Mouse (Mus musculus) heart, adult 11 months (tissue): ENCODE measurements around the gene Stub1.

Experiments used
- DNase-seq: peaks from one replicate; pipeline ENCODE4 v3.0.0; 2022

Gene Stub1

DNA sequence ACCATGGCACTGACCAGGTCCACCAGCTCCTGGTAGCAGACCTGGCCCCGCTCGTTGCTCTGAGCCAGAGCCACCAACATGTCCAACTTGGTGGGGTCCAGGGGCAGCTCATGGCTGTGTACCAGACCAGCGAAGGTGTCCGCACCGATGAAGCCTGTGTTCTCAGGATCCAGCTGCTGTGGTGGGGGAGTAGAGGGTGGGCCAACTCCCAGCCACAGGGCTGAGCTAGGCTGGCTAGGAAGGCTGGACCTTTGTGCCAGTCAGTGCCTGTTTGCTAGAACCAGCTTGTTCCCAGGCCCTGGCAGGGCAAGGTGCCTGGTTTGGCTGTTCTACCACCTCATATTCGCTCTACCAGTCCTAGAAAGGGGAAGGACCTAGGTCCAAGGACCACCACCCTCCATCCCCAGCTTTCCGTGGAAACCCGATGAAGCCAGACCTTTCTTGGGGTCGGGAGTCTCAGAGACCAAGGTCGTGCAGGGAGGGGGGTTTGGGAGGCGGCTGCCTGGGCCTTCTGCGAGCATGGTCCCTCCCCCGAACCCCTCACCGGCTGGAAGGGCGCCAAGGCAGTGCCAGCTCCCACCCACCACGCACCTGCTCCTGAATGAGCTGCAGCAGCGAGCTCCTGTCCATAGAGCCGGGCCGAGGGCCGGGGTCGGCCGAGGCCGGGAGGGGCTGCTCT, 3.3 kb upstream of the Stub1 start:
- DNase-seq, result peak; percentile 95

DNA sequence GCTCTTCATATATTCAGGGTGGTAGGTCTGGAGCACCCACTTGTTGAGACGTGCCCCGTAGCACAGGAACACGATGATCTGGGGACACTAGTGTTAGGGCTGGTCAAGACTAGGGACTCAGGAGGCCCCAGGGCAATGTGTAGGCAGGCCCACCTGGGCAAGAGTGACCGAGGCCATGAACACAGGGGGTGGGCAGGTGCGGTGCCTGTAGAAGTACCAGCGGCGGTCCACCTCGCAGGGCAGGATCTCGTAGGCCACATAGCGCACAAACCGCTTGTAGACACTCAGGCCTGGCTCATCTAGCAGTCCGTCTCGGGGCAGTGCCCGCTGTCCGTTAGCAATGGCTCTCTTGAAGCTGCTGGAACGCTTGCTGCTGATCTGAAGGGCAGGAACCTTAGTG, 2.6 kb upstream of the Stub1 start:
- DNase-seq, result peak; percentile 96

DNA sequence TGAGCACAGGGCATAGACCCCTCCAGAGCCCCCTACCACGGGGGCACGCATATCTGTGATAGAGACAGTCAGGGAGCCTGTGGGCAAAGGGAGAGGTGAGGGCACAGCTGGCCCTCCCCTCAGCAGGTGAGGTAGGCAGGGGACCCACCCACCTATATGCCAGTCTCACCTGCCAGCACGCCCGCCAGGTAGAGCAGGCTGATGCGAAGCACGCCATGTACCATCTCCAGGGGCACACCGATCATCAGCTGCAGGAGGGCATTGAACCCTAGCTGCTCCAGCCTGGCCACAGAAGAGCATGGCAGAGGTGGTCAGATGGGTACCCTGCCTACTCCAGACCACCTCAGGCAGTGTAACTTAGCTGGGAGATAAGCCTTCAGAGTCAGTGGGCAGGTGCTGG, 2.1 kb upstream of the Stub1 start:
- DNase-seq, result peak; percentile 96

DNA sequence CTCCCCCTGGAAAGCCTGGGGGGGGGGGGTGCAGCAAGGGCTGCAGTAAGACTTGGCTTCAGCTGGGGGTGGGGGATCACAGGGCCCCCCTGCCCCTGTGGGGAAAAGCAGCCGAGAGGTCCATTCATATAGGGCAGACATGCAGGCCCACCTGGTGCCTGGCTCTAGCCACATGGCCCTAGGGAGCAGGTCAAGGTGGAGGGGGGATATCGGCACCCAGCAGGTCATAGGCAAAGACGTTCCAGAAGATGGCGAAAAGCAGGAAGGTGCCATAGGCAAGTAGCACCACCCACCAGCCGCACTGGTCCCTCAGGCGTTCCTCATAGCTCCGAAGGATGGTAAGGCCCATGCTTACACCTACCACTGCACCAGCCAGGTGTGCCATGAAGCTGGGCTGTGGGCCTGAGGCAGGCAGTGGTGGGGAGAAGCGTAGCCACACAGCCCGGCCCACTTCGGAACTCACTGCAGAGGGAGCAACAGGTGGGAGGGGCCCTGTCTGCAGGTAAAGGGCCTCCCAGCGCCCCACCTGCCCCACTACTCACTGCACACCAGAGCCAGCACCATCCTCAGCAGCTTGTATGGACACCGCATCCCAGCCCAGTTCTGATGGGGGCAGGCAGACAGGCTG, 1.5 kb upstream of the Stub1 start:
- DNase-seq, result peak; percentile 97

GRCm38 (mm10) chr17:25833961-25834594, 874 bp upstream of the Stub1 start:
- peak; percentile 96 for DNase-seq

- DNase-seq, result peak; percentile 100
These were observed 541 bp downstream of the Stub1 start for GRCm38 (mm10) chr17:25832436-25833290.

DNA sequence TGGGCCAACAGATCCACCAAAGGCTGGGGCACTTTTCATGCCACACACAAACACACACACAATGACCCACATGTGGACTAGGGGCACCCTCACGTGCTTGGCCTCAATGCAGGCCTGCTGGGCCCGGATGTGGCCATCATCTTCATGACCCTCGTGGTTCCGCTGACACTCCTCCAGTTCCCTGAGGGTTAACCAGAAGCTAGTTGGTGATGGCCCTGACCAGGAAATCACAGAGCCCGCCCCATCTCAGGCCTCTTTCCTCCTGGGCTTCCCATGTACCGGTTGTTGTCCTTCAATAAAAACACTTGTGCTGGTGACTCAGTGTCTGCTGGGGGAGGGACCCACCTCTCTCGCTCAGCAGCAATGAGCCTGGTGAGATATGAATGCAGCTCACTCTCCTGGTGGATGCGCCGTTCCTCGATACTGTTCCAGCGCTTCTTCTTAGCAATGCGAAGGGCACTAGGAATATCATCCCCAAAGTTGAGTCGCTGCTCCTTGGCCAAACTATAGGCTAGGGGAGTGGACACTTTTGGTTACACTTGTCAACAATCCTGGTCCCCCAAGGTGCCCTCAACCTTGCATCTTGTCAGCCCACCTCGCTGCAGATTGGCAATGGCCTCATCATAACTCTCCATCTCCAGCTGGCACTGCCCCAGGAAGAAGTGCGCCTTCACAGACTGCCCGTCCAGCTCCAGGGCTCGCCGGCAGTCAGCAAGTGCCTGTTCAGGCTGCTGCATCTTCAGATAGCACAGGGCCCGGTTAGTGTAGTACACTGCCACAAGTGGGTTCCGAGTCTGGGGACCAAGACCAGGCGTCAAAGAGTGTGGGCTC, 1.5 kb downstream of the Stub1 start:
- DNase-seq, result peak; percentile 96

GRCm38 (mm10) chr17:25830806-25831431, 2.3 kb downstream of the Stub1 start:
- peak; percentile 95 for DNase-seq

DNA sequence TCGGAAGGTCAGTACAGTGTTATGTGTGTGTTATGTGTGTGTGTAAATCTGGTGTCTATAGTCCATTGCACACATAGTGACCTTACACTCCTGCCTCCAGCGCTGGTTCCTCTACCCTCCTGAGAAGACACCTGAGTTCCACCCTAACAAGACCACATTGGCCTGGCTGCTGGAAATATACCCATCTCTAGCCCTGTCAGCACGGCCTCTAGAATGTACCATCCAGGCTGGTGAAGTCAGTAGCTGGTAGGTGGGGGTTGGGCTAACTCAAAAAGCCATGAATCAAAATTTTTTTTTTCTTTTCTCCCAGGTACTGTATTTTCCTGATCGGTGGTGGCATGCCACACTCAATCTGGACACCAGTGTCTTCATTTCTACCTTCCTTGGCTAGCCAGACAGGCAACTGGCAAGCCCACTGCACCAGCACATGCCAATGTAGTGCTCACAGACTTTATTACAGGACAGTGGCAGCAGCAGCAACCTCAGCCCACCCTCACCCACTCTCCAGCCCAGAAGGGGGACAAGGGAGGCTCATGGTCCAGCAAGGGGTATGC, 2.9 kb downstream of the Stub1 start:
- peak; percentile 92 for DNase-seq

GRCm38 (mm10) chr17:25829558-25830017, 3.6 kb downstream of the Stub1 start:
- peak; percentile 94 for DNase-seq

GRCm38 (mm10) chr17:25828712-25829557, 4.3 kb downstream of the Stub1 start, which contains the start of gene Jmjd8:
Gene Jmjd8, plus strand, starts transcription at chr17:25828867.
- peak; percentile 98 for DNase-seq

DNA sequence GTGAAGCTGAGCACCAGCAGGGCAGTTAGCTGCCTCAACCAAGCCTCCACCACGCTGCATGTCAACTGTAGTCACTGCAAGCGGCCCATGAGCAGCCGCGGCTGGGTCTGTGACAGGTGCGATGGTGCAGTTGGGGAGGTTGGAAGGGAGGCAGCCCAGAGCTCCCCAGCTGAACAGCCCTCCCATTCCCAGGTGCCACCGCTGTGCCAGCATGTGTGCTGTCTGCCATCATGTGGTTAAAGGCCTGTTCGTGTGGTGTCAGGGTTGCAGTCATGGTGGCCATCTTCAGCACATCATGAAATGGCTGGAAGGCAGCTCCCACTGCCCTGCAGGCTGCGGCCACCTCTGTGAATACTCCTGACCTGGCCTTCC, 5.0 kb downstream of the Stub1 start:
- DNase-seq, result no peak

- peak; percentile 95 for DNase-seq
These were observed 5.5 kb downstream of the Stub1 start for GRCm38 (mm10) chr17:25827546-25828222.

- peak; percentile 91 for DNase-seq
These were observed 6.2 kb downstream of the Stub1 start for GRCm38 (mm10) chr17:25827011-25827410.

GRCm38 (mm10) chr17:25825984-25826570, 7.1 kb downstream of the Stub1 start:
- peak; percentile 92 for DNase-seq

DNA sequence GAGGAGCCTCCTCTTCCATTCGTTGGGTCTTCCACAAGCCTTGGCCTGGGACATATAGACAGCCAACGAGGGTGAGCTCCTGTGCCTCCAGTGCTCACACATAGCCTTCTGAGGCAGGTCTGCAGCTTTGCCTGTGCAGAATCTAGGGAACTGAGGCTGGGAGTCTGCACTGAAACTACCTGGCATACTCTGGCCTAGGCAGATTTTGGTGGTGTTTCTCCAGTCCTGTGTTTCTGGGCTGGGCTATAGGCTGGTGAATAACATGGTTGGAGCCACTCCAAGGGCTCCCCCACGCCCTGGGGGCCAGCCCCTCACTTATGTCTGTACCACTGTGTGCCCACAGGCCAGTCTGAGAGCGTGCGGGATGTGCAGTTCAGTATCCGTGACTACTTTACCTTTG, 7.9 kb downstream of the Stub1 start:
- DNase-seq, result peak; percentile 91

DNA sequence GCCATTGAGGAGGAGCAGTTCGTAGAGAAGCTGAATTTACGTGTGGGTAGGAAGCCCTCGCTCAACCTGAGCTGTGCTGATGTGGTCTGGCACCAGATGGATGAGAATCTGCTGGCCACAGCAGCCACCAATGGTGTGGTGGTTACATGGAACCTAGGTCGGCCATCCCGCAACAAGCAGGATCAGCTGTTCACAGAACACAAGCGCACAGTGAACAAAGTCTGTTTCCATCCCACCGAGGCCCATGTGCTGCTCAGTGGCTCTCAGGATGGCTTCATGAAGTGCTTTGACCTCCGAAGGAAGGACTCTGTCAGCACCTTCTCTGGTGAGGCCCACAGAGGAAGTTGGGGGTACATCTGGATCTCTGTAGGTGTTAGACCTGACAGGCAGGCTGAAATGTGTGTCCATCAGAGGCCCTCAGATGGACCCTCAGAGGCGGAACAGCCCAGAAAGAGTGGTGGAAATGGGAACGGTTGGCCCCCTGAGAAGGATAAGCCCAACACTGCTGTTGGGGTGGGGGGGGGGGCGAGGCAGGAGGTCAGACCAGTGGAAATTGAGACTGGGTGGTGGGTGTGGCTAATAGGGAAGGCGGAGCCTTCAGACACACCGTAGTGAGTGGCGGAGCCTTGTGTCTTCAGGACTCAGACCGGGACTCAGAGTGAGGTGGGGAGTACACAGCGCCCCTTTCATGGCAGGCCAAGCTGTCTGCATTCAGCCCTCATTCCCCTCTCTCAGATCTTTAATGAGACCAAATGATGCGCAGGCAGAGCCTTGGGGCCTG, 8.7 kb downstream of the Stub1 start:
- peak; percentile 91 for DNase-seq

DNA sequence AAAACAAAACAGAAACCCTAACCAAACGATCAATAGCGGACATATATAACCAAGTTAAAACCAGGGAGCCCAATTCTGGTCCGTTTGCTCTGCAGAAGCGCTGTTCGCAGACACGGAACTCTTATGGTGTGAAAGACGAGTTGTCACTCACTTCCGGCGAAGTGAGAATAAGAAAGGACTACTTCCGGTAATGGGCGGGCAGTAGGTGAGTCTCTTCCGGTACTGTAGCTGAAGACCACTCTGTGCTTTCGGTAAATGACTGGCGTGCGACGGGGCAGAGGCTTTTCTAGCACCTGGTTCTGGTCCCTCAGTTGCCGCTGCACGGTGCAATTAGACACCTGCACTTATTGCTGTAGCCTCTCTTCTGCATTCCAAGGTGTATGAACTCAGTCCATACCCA, 9.8 kb downstream of the Stub1 start, which contains the start of gene Wdr24:
Gene Wdr24 (plus strand): TSS at position 176 of the 400 bp plus-strand sequence.
- peak; percentile 96 for DNase-seq
